Mouse (Mus musculus) heart, embryonic 10.5 days (tissue): ENCODE results near the gene Irf2. TPM values are rescaled to one million over a fixed set of nuclear protein-coding genes. Genes with fewer than 3 reads are reported as not detected.

ENCODE experiments used
- DNase-seq: peaks from one replicate; pipeline ENCODE4 v3.0.0-alpha.2; 2017; ENCODE audit warnings: low spot score
- H3K27ac ChIP-seq: fragments of 300-500 bp; sonication (generic); 2 replicates; pipeline ENCODE4 v1.5.1; 2016; ENCODE audit warnings: mild to moderate bottlenecking
- H3K27me3 ChIP-seq: fragments of 300-500 bp; sonication (generic); 2 replicates; pipeline ENCODE4 v1.6.1; 2016; ENCODE audit warnings: mild to moderate bottlenecking; ENCODE audit not compliant: poor library complexity, insufficient read depth, severe bottlenecking
- H3K36me3 ChIP-seq: fragments of 300-500 bp; sonication (generic); 2 replicates; pipeline ENCODE4 v1.6.1; 2016; ENCODE audit warnings: mild to moderate bottlenecking, moderate library complexity
- H3K4me1 ChIP-seq: fragments of 300-500 bp; sonication (generic); 2 replicates; pipeline ENCODE4 v1.6.1; 2016; ENCODE audit warnings: mild to moderate bottlenecking
- H3K4me3 ChIP-seq: fragments of 300-500 bp; sonication (generic); 2 replicates; pipeline ENCODE4 v1.5.1; 2016; ENCODE audit warnings: mild to moderate bottlenecking, moderate library complexity
- H3K9me3 ChIP-seq: fragments of 300-500 bp; sonication (generic); 2 replicates; pipeline ENCODE4 v1.6.1; 2016; ENCODE audit warnings: mild to moderate bottlenecking, moderate library complexity
- WGBS: fragments of 180-500 bp; shearing (Covaris S2); methylation state at CpG from one replicate; pipeline ENCODE4 v1.1.7; 2016; 5-methylcytosine and 5-hydroxymethylcytosine counted together
- polyA plus RNA-seq: library from polyadenylated mRNA; unstranded; fragments of >200 nt; fragmentation: Nextera tagmentation; extraction: Ambion mirVana; gene quantifications from 2 replicates; pipeline ENCODE4 v1.2.1, GENCODE M21; 2016

Gene Irf2
- polyA plus RNA-seq, 1 experiment from 2014 or later: 10.9 TPM

DNA sequence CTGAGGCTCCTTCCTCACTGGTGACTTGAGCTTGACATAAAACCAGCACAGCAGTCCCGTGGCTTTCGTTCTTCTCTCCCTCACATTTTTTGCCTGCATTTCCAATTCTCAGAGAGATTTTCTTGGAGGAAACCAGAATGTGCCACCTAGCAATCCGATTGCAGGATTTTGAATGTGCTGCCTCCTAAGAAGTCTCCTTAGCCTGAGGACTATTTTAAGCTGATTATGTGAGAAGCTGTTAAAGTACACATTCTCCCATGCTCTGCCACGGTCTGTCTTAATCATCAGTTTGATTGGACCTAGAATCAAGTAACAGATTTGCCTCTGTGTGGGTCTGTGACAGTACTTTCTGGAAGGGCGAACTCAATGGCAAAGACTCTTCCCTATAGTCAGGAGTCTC is 123.0 kb downstream of the Irf2 start:
- Histone ChIP-seq H3K4me1 (peaks cover 5% of the 10 kb centered on the region; the same call in 1 of the 2 replicates), H3K27ac (no peak overlapping the region), H3K4me3 (no peak overlapping the region), H3K9me3 (no peaks in the 10 kb centered on the region), H3K36me3 (no peaks in the 10 kb centered on the region), H3K27me3 (no peaks in the 10 kb centered on the region)
- WGBS: 85% methylated on average over 5 of the region's 5 CpGs
- no peak for DNase-seq

DNA sequence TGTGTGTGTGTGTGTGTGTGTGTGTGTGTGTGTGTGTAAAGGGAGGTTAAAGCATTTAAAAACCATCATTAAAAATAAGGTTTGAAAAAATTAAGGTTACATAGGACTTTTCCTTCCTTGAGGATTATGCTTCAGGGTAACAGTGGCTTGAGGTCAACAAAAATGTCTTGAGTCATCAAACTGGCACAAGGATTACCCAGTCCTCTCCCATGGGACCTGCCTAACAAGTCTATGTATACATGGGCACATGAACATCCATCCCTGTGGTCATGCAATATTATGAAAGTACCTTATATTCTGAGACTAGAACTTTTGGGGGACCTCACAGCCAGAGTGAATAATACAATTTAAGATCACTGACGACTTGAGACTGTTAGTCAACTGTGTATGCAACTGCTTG is 125.9 kb downstream of the Irf2 start:
- H3K4me3 ChIP-seq: no peak overlapping the region
- 79% methylated on average over 1 of the region's 1 CpGs for WGBS
- no peaks in the 10 kb centered on the region for H3K27me3 ChIP-seq
- H3K9me3 ChIP-seq: no peaks in the 10 kb centered on the region
- peaks cover 14% of the 10 kb centered on the region for H3K4me1 ChIP-seq
- no peaks in the 10 kb centered on the region for H3K36me3 ChIP-seq
- DNase-seq: no peak
- H3K27ac ChIP-seq: no peak overlapping the region

DNA sequence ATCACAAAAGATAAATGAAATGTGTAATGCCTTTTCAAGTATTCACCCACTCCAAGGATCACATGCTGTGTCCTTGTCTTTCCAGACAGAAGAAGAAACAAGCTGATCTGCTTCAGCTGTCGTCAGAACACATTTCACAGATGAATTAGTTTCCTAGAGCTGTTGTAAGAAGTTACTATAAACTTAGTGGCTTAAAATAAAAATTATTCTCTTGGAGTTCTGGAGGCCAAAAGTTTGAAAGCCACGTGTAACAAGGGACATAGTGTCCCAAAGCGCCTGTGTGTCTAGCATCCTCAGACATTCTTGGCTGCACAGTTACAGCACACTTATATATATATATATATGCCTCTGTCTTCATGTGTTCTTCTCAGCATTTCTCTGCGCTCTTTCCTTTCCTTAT is 127.9 kb downstream of the Irf2 start:
- H3K9me3 ChIP-seq: no peaks in the 10 kb centered on the region
- DNase-seq: no peak

DNA sequence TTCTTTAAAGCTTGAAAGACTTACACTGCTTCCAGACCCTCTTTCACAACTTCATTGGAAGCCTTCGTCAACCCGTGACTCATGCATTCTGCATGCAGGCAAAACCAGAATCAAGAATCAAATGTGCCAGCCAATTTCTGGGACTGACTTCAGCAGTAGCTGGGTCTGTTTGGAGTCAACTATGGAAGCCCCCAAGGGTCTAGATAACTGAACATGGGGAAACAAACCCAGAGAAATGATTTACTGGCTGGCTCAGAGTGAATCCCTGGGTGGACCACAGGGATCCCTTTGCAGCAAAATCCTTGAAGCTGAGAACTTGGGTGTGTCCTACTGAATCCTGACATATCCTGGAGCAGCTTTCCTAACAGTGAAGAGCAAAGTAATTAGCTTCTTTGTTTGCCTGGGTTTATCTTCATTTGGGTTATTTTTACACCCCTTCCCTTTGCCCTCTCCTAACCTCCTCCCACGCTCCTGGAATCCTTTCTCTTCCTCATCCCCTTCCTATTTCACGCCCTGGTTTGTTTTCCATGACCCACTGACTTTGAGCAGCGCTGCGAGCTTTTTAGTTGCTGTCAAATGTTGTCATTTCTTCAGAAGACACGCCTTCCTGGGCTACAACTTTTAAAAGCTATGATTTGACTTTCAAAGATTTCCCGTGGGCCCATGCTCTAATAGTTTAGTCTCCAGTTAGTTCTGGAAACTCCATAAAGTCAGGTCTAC is 129.0 kb downstream of the Irf2 start:
- H3K4me1 ChIP-seq: peaks cover 14% of the 10 kb centered on the region
- no peaks in the 10 kb centered on the region for H3K27me3 ChIP-seq
- H3K27ac ChIP-seq: no peak overlapping the region
- 55% methylated on average over 8 of the region's 8 CpGs for WGBS
- H3K36me3 ChIP-seq: no peaks in the 10 kb centered on the region
- no peaks in the 10 kb centered on the region for H3K9me3 ChIP-seq
- no peak for DNase-seq
- H3K4me3 ChIP-seq: no peak overlapping the region

More for the DNA sequence above, 127.9 kb downstream of the Irf2 start:
- Histone ChIP-seq H3K4me3 (no peak overlapping the region), H3K4me1 (peaks cover 14% of the 10 kb centered on the region), H3K36me3 (no peaks in the 10 kb centered on the region), H3K27me3 (no peaks in the 10 kb centered on the region), H3K27ac (no peak overlapping the region)
- 75% methylated on average over 4 of the region's 4 CpGs for WGBS

DNA sequence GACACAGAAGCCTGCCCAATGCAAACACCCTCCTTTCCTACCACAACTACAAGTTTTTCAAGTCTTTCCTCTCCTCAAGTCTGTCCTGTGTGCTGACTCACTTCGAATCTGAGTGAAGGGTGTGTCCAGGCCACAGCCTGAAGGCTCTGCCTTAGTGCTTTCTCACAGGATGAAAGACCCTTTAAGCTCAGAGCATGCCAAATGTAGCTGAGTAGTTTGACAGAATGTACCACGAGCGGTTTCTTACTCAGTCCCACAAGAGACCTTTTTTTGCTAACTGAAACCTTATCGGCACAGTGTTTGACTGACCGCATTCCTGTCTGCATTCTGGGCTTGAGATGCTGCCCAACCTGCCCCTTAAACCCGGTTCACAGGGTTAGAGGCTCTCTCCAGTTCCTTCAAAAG is 130.0 kb downstream of the Irf2 start:
- Histone ChIP-seq H3K27me3 (no peaks in the 10 kb centered on the region), H3K4me1 (peaks cover 14% of the 10 kb centered on the region), H3K4me3 (no peak overlapping the region), H3K9me3 (no peaks in the 10 kb centered on the region), H3K36me3 (no peaks in the 10 kb centered on the region), H3K27ac (0 out of 2 replicates have a peak overlapping the region, but pooled peaks have one; percentile 22)
- 39% methylated on average over 6 of the region's 6 CpGs for WGBS
- no peak for DNase-seq

DNA sequence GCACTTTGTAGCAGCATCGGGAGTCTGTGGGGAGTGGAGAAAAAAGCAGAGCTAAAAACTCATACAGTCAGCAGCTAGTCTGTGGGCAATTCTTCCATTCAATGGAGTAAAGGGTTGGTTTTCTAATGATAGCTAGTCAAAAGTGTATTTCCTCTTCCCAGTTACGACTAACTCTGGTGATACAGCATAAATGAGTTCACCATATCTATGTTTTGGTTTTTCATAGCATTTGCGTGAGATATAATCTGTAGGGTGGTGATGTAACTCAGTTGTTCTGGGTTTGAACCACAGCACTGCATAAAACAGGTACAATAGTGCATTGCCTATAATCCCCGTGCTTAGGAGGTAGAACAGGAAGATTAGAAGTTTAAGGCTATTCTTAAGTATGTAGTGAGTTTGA is 131.6 kb downstream of the Irf2 start:
- Histone ChIP-seq H3K27ac (no peak overlapping the region), H3K4me1 (peaks cover 18% of the 10 kb centered on the region), H3K4me3 (no peak overlapping the region), H3K36me3 (no peaks in the 10 kb centered on the region), H3K27me3 (no peaks in the 10 kb centered on the region), H3K9me3 (no peaks in the 10 kb centered on the region)
- DNase-seq: peak; percentile 25
- WGBS: 86% methylated on average over 4 of the region's 4 CpGs

DNA sequence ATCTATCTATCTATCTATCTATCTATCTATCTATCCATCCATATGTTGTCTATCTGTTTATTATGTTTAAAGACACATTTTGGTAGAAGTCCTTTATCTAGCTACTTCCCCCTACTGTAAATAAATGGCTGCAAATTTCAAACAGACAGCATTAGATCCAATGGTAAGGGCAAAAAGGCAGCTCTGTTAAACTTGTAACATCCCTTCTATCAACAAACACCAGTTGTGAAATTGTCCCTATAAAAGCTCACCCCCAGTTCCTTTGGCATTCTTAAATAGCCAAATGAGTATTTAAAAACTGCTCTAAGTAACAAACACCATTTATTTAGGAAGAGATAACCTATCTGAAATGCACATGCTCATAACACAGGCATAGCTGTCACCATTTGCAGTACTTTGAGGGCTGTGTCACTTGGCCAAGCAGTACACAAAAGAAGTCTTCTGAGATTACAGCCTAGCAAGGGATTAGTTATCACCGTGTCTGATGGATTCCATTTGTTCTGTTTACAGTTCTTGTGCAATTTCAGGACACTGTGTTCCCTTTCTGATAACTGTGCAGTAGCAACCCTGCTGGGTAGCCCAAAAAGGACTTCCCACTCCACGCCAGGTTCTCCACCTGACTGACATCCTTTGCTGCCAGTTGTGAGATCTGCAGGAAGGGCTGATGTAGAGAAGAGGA is 136.2 kb downstream of the Irf2 start:
- peak; percentile 42 for DNase-seq
- WGBS: 41% methylated on average over 2 of the region's 2 CpGs

DNA sequence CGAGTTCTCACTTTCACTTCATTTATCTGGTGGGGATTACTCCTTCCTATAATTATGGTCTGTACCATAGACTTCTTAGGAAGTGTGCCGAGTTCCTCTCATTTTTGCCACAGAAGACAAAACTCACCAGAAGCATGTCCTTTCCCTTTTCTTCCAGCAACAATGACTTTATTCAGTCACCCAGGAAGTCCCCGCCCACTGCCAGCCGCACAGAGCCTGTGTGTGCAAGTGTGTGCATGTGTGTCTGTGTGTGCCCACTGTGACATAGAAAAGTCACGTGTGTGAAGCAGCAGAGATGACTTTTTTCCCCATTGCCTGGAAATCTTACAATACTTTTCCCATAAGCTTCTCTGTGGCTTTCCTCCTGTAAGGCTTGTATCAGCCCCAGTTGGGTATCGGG is 141.8 kb downstream of the Irf2 start:
- no peaks in the 10 kb centered on the region for H3K4me1 ChIP-seq
- no peaks in the 10 kb centered on the region for H3K27me3 ChIP-seq
- no peak for DNase-seq
- no peak overlapping the region for H3K27ac ChIP-seq
- H3K36me3 ChIP-seq: no peaks in the 10 kb centered on the region
- WGBS: 78% methylated on average over 6 of the region's 6 CpGs
- H3K9me3 ChIP-seq: no peaks in the 10 kb centered on the region
- H3K4me3 ChIP-seq: no peak overlapping the region

More for the DNA sequence above, 136.2 kb downstream of the Irf2 start:
- peaks cover 4% of the 10 kb centered on the region for H3K4me1 ChIP-seq
- no peak overlapping the region for H3K27ac ChIP-seq
- H3K9me3 ChIP-seq: no peaks in the 10 kb centered on the region
- no peaks in the 10 kb centered on the region for H3K27me3 ChIP-seq
- H3K4me3 ChIP-seq: no peak overlapping the region
- H3K36me3 ChIP-seq: no peaks in the 10 kb centered on the region

DNA sequence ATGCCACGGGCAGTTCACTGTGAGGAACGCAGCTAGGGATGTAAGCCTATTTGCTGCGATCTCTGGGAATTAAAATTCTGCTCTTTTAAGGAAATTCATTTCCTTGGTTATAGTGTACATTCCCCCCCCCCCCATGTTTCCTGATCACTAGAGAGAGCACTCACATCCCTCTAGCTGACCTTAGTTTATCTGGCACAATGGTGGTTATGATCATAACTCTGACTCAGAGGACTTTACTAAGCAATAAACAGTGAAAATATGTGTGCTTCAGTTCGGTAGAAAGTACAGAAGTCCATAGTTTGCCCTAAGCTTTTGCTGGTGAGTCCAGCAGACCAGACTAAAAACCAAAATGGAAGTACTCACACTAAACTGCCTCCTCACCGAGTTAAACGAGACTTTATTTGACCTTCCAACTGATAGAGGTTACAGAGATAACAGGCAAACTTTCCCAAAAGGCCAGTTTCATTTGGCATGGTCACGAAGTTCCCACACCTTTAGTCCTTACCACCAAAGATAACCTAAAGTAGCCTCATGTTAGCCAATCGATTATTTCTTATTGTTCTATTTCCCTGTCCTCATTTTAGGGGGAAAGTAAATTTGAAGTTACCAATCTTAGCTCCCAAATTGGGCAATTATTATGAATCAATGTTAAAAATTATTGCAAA is 142.4 kb downstream of the Irf2 start:
- Histone ChIP-seq H3K36me3 (no peaks in the 10 kb centered on the region), H3K27me3 (no peaks in the 10 kb centered on the region), H3K9me3 (no peaks in the 10 kb centered on the region), H3K4me1 (no peaks in the 10 kb centered on the region), H3K4me3 (no peak overlapping the region), H3K27ac (no peak overlapping the region)
- no peak for DNase-seq
- WGBS: 73% methylated on average over 8 of the region's 8 CpGs

DNA sequence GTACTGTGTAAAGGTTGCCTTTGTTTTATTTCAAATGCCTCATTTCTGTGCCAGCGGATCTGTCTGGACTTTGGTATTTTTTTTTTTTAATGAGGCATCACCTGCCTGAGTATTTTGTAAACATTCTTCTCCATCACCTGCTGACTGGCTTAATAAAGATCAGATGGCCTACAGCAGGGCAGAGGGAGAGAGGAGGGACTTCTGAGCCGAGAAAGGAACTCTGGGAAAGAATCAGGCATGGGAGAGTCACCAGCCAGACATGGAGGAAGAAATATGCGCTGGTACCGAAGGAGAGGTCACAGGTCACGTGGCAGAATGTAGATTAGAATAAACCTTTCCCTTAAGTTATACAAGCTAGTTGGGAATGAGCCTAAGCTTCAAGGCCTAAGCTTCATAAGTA is 143.2 kb downstream of the Irf2 start:
- DNase-seq: peak; percentile 19
- Histone ChIP-seq H3K4me1 (no peaks in the 10 kb centered on the region), H3K4me3 (no peak overlapping the region), H3K9me3 (no peaks in the 10 kb centered on the region), H3K27ac (no peak overlapping the region), H3K27me3 (no peaks in the 10 kb centered on the region), H3K36me3 (no peaks in the 10 kb centered on the region)
- 64% methylated on average over 5 of the region's 5 CpGs for WGBS

DNA sequence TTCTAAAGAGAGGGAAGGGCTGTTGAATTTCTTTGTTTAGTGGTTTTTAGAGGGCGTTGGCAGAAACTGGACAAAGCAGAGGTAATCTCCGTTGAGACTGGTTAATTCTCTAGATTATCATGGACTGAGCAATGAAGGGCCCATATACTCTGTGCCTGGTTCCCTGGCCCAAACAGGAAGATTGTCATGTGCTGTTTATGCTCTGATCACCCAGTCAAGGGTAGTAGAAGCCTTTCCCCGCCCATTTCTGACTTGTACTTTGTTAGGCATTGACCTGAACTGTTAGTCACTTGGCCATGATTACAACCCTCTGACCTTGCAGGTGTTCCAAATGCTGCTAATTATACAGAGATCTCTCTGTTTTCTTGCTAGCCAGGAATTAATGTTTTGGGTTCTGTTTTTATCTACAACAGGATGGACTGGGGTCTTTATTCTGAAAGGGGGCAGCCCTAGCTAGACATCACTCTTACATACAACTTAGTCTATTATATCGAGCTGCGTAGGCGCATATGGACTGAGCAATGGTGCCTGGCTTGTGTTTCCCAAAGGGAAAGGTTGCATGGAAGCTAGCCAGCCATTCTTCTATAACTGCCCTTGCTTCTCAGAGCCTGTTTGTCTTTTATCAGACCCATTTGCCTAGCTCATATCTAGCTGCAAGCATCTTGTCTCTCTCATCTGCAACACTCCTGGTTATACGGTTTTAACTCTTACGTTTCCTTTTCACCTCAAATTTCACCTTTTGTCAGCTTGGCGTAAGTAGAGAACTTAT is 143.9 kb downstream of the Irf2 start:
- Histone ChIP-seq H3K9me3 (no peaks in the 10 kb centered on the region), H3K27ac (no peak overlapping the region), H3K36me3 (no peaks in the 10 kb centered on the region), H3K4me1 (0 out of 2 replicates have a peak, but pooled peaks cover 3% of the 10 kb centered on the region), H3K4me3 (no peak overlapping the region), H3K27me3 (no peaks in the 10 kb centered on the region)
- peak; percentile 69 for DNase-seq
- WGBS: 83% methylated on average over 9 of the region's 9 CpGs

DNA sequence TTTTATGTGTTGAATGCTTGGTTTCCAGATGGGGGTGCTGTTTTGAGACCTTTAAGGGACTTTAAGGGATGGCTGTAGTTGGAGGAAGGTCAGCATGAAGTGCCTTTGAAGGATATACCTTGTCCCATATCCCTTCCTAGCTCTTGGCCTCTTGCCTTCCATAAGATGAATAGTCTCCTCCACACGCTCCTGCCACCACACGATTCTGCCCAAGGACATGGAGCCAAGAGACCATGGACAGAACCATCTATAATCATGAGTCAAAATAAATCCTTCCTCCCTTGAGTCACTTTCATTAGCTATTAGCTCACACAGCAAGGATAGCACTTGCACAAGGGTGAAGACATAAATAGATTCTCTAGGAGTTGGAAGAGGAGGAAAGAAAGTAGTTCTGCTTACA is 146.3 kb downstream of the Irf2 start:
- 90% methylated on average over 2 of the region's 2 CpGs for WGBS
- DNase-seq: no peak
- Histone ChIP-seq H3K27ac (no peak overlapping the region), H3K36me3 (no peaks in the 10 kb centered on the region), H3K4me1 (peaks cover 9% of the 10 kb centered on the region; the same call in 1 of the 2 replicates), H3K27me3 (no peaks in the 10 kb centered on the region), H3K9me3 (no peaks in the 10 kb centered on the region), H3K4me3 (no peak overlapping the region)
